Mouse (Mus musculus) forebrain, embryonic 11.5 days (tissue): ENCODE results near the gene Kcnh1. TPM values are rescaled to one million over a fixed set of nuclear protein-coding genes. Genes with fewer than 3 reads are reported as not detected.

ENCODE experiments used
- ATAC-seq: fragments of 200-750 bp; cut with Nextera tagmentation; replicated peaks from 2 replicates; pipeline ENCODE4 v1.8.0; 2017; ENCODE audit warnings: moderate TSS enrichment; ENCODE audit not compliant: low FRiP score
- DNase-seq: peaks from one replicate; pipeline ENCODE4 v3.0.0-alpha.2; 2017; ENCODE audit warnings: low spot score
- H3K27ac ChIP-seq: fragments of 300-500 bp; sonication (generic); 2 replicates; pipeline ENCODE4 v1.5.1; 2014; ENCODE audit warnings: low read depth, low read length
- H3K27me3 ChIP-seq: fragments of 300-500 bp; sonication (generic); 2 replicates; pipeline ENCODE4 v1.6.1; 2014; ENCODE audit warnings: mild to moderate bottlenecking, low read length, mixed read lengths; ENCODE audit not compliant: control insufficient read depth, insufficient read depth
- H3K36me3 ChIP-seq: fragments of 300-500 bp; sonication (generic); 2 replicates; pipeline ENCODE4 v1.6.1; 2014; ENCODE audit warnings: mild to moderate bottlenecking, low read length, moderate library complexity, mixed read lengths; ENCODE audit not compliant: control insufficient read depth, insufficient read depth
- H3K4me1 ChIP-seq: fragments of 300-500 bp; sonication (generic); replicated peaks from 2 replicates; pipeline ENCODE4 v1.6.1; 2014; ENCODE audit warnings: low read length, mixed read lengths; ENCODE audit not compliant: control insufficient read depth, insufficient read depth
- H3K4me2 ChIP-seq: fragments of 300-500 bp; sonication (generic); 2 replicates; pipeline ENCODE4 v1.6.1; 2014; ENCODE audit warnings: low read depth, mild to moderate bottlenecking, low read length, moderate library complexity, mixed read lengths; ENCODE audit not compliant: severe bottlenecking
- H3K4me3 ChIP-seq: fragments of 300-500 bp; sonication (generic); 2 replicates; pipeline ENCODE4 v1.5.1; 2014; ENCODE audit warnings: low read depth, low read length
- H3K9ac ChIP-seq: fragments of 300-500 bp; sonication (generic); 2 replicates; pipeline ENCODE4 v1.6.1; 2014; ENCODE audit warnings: low read length
- H3K9me3 ChIP-seq: fragments of 300-500 bp; sonication (generic); 2 replicates; pipeline ENCODE4 v1.6.1; 2016; ENCODE audit warnings: low read length, mixed read lengths; ENCODE audit not compliant: control insufficient read depth
- WGBS: fragments of 180-500 bp; shearing (Covaris S2); extraction: QIAGEN DNeasy Blood & Tissue Kit; methylation state at CpG from one replicate; pipeline ENCODE4 v1.1.7; 2014; 5-methylcytosine and 5-hydroxymethylcytosine counted together
- polyA plus RNA-seq: library from polyadenylated mRNA; unstranded; fragments of >200 nt; fragmentation: Nextera tagmentation; extraction: Ambion mirVana; gene quantifications from 2 replicates; pipeline ENCODE4 v1.2.1, GENCODE M21; 2014

The Kcnh1 gene
- polyA plus RNA-seq, 1 experiment from 2014 or later, result 0.35 TPM

DNA sequence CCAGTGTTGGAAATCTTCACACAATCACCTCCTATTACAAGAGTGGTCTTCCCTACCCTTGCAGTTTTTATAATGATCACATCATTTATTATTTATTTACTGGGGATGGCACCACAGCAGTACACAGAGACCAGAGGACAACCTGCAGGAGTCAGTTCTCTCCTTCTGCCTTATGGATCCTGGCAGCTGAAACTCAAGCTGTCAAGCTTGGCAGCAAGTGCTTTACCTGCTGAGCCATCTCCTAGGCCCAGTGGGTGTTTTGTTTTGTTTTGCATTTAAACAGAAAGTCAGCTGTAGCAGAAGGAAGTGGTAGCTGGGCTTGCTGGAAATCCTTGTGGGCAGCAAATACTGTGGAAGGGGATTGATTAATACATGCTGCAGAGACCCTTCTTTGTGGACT, 197.1 kb downstream of the Kcnh1 start:
- H3K4me2 ChIP-seq, result no peak overlapping the region
- H3K4me1 ChIP-seq, result no peaks in the 10 kb centered on the region
- no peak overlapping the region for H3K4me3 ChIP-seq
- H3K9ac ChIP-seq, result no peak overlapping the region
- DNase-seq (no peak), ATAC-seq (no peak)
- no peaks in the 10 kb centered on the region for H3K27me3 ChIP-seq
- no peaks in the 10 kb centered on the region for H3K9me3 ChIP-seq
- H3K27ac ChIP-seq, result no peak overlapping the region
- no peaks in the 10 kb centered on the region for H3K36me3 ChIP-seq

GRCm38 (mm10) chr1:192391041-192391440, 200.5 kb downstream of the Kcnh1 start:
- Histone ChIP-seq H3K9me3 (no peaks in the 10 kb centered on the region), H3K4me2 (no peak overlapping the region), H3K4me1 (no peaks in the 10 kb centered on the region), H3K27me3 (no peaks in the 10 kb centered on the region), H3K27ac (no peak overlapping the region), H3K4me3 (no peak overlapping the region), H3K9ac (no peak overlapping the region), H3K36me3 (no peaks in the 10 kb centered on the region)
- no peak for ATAC-seq
- DNase-seq, result no peak
- 81% methylated on average over 7 of the region's 7 CpGs for WGBS

DNA sequence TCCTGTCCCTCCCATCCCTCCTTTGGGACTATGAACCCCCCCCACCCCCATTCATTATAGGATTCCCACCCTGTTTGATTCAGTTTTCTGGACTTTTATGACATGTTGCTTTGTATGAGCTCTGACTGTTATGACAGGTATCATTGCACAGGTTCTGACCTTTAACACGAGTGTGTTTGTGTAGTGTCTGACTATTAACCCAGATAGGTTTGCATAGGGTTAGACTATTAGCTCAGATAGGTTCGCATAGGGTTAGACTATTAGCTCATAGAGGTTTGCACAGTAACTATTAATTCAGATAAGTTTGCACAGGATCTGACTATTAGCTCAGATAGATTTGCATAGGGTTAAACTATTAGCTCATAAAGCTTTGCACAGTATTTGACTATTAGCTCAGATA, 201.7 kb downstream of the Kcnh1 start:
- Histone ChIP-seq H3K4me3 (no peak overlapping the region), H3K9ac (no peak overlapping the region), H3K4me2 (no peak overlapping the region), H3K36me3 (no peaks in the 10 kb centered on the region), H3K4me1 (no peaks in the 10 kb centered on the region), H3K27ac (no peak overlapping the region), H3K9me3 (no peaks in the 10 kb centered on the region), H3K27me3 (no peaks in the 10 kb centered on the region)
- DNase-seq, result no peak
- 81% methylated on average over 2 of the region's 2 CpGs for WGBS
- no peak for ATAC-seq

DNA sequence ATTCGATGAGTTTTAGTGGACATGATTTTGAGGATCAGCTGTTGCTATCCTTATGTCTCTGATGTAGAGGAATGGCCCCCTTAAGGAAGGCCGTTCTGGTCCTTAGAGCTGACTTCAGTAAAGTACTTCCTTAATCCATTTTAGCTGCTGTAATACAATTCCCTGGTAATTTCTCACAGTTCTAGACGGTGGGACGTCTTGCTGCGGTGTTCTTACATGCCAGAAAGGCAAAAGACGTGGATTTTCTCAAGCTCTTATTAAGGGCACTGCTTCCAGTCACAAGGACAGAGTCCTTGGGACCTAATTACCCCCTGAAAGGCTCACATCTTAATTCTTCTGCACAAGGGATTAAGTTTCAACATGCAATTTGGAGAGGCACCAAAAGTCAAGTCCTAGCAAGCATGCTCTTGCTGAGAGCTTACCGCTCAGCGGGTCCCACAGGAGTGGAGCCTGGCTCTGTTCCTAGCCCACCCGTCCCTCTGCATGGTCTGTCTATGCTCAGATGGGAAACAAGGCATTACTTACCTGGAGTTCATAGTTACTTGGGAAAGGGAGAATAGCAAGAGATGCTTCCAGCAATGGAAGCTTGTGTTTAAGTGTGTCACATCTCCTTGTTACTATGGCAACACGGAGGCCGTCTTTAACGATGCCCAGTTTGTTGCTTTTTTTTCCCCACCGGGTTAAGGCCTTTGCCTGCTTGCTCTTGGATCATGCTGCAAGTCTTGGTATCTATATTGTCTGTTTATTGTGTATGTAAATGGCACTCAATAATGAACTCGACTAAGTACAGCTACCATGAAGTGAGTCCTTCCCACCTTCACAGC, 209.3 kb downstream of the Kcnh1 start:
- Histone ChIP-seq H3K9me3 (no peaks in the 10 kb centered on the region), H3K4me3 (no peak overlapping the region), H3K27ac (no peak overlapping the region), H3K27me3 (no peaks in the 10 kb centered on the region), H3K9ac (no peak overlapping the region), H3K36me3 (no peaks in the 10 kb centered on the region), H3K4me2 (no peak overlapping the region), H3K4me1 (no peaks in the 10 kb centered on the region)
- ATAC-seq (no peak), DNase-seq (no peak)
- 73% methylated on average over 14 of the region's 14 CpGs for WGBS

- Histone ChIP-seq H3K4me1 (no peaks in the 10 kb centered on the region), H3K4me3 (no peak overlapping the region), H3K27me3 (no peaks in the 10 kb centered on the region), H3K9me3 (no peaks in the 10 kb centered on the region), H3K36me3 (no peaks in the 10 kb centered on the region), H3K27ac (no peak overlapping the region), H3K4me2 (no peak overlapping the region), H3K9ac (no peak overlapping the region)
- no peak for ATAC-seq
- no peak for DNase-seq
- WGBS, result 81% methylated on average over 4 of the region's 4 CpGs
Observed at GRCm38 (mm10) chr1:192400991-192401390, 210.4 kb downstream of the Kcnh1 start.

- H3K9me3 ChIP-seq, result no peaks in the 10 kb centered on the region
- H3K4me1 ChIP-seq, result no peaks in the 10 kb centered on the region
- no peak for DNase-seq
- H3K27me3 ChIP-seq, result no peaks in the 10 kb centered on the region
- no peak overlapping the region for H3K27ac ChIP-seq
- H3K4me2 ChIP-seq, result no peak overlapping the region
- no peak overlapping the region for H3K9ac ChIP-seq
- 87% methylated on average over 8 of the region's 8 CpGs for WGBS
- H3K4me3 ChIP-seq, result no peak overlapping the region
- H3K36me3 ChIP-seq, result no peaks in the 10 kb centered on the region
- no peak for ATAC-seq
Observed at GRCm38 (mm10) chr1:192402911-192403704, 212.5 kb downstream of the Kcnh1 start.

DNA sequence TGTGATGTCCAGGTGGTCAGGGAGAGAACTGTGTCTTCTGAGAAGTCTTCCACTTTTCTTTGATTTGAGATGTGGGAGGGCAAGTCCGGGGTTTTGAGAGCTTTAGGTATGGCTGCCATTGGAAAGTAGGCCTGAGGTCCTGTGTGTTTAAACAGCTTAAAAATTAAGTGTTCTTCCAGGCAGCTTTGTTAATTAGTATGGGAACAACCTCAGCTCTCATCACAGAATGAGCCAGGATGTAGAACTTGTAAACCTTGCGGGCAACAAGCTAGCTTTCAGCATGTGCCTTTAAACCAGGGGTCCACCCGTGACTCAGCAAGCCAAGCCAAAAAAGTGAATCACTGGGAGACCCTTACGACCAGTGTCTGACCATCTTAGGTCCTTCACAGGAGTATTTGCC, 214.6 kb downstream of the Kcnh1 start:
- ATAC-seq (no peak), DNase-seq (no peak)
- Histone ChIP-seq H3K9me3 (no peaks in the 10 kb centered on the region), H3K4me1 (no peaks in the 10 kb centered on the region), H3K27ac (no peak overlapping the region), H3K36me3 (no peaks in the 10 kb centered on the region), H3K4me3 (no peak overlapping the region), H3K9ac (no peak overlapping the region), H3K27me3 (no peaks in the 10 kb centered on the region), H3K4me2 (no peak overlapping the region)
- WGBS, result 83% methylated on average over 4 of the region's 4 CpGs

DNA sequence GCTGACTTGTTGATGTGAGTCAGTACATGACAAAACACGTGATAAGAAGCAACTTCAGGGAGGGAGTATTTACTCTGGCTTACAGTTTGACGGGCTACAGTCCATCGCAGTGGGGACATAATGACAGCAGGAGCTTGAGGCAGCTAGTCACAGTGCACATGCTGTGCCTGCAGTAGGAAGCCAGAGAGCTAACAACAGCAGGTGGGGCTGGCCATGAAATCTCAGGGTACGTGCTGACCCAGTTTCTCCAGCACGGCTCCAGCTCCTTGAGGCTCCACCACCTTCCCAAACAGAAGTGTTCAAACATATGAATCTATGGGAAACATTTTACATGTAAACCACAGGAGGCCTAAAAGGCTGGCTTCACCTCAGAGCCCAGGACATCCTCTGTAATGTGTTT, 216.0 kb downstream of the Kcnh1 start:
- Histone ChIP-seq H3K9ac (no peak overlapping the region), H3K4me2 (no peak overlapping the region), H3K4me1 (no peaks in the 10 kb centered on the region), H3K4me3 (no peak overlapping the region), H3K27ac (no peak overlapping the region), H3K27me3 (no peaks in the 10 kb centered on the region), H3K36me3 (no peaks in the 10 kb centered on the region), H3K9me3 (no peaks in the 10 kb centered on the region)
- no peak for ATAC-seq
- WGBS, result 90% methylated on average over 5 of the region's 5 CpGs
- no peak for DNase-seq
